Mouse (Mus musculus) embryonic fibroblast, embryonic 13.5 days (primary cell): ENCODE results near the gene Cers5.

ENCODE experiments used
- CTCF ChIP-seq: IDR thresholded peaks from 2 replicates; pipeline ENCODE4 v1.5.1; 2011; ENCODE audit warnings: mild to moderate bottlenecking, control low read depth, low read length, moderate library complexity, borderline replicate concordance; ENCODE audit not compliant: insufficient read depth
- POLR2A ChIP-seq: IDR thresholded peaks from 2 replicates; pipeline ENCODE4 v1.6.1; 2011; ENCODE audit warnings: low read depth, mild to moderate bottlenecking, control low read depth, low read length, moderate library complexity

GRCm38 (mm10) chr15:99726549-99726948 lies 46.1 kb downstream of the Cers5 start:
- TF ChIP-seq POLR2A (no peak), CTCF (no peak)
